Mouse (Mus musculus): Measurements from ENCODE around the gene Slc39a5. TPM values are rescaled to one million over a fixed set of nuclear protein-coding genes. Genes with fewer than 3 reads are reported as not detected.

Gene Slc39a5
- polyA plus RNA-seq, 1 experiment from 2014 or later = 0.52 TPM

- ATAC-seq (replicated peaks; ENCODE audit: insufficient number of reproducible peaks, low FRiP score, low TSS enrichment) = no peak
- WGBS (ENCODE audit: insufficient replicate concordance) = 15% methylated on average over 35 of the region's 35 CpGs
- H3K27ac ChIP-seq (ENCODE audit: low read depth, low read length) = peak overlapping the region; percentile 64; the same call in 1 of the 2 replicates
These were observed 7.8 kb upstream of the Slc39a5 start for GRCm38 (mm10) chr10:128408591-128409535.

GRCm38 (mm10) chr10:128403931-128404330, 2.9 kb upstream of the Slc39a5 start:
- peaks cover 6% of the 10 kb centered on the region for H3K4me1 ChIP-seq (ENCODE audit: control insufficient read depth, insufficient read depth, low read length)
- no peaks in the 10 kb centered on the region; the same call in 1 of the 2 replicates for H3K36me3 ChIP-seq (ENCODE audit: control insufficient read depth, insufficient read depth, low read length)
- no peak overlapping the region for H3K27ac ChIP-seq (ENCODE audit: low read depth, low read length)
- no peak overlapping the region for H3K4me2 ChIP-seq
- no peaks in the 10 kb centered on the region for H3K27me3 ChIP-seq (ENCODE audit: control insufficient read depth, insufficient read depth, low read length)
- H3K9me3 ChIP-seq (replicated peaks; ENCODE audit: control insufficient read depth, low read length) = no peaks in the 10 kb centered on the region
- WGBS (ENCODE audit: insufficient replicate concordance) = 82% methylated on average over 7 of the region's 7 CpGs
- no peak overlapping the region for H3K4me3 ChIP-seq (ENCODE audit: low read depth, low read length)
- no peak overlapping the region for H3K9ac ChIP-seq (ENCODE audit: low read depth, low read length)
- ATAC-seq (replicated peaks; ENCODE audit: insufficient number of reproducible peaks, low FRiP score, low TSS enrichment) = no peak

More at GRCm38 (mm10) chr10:128408591-128409535, 7.8 kb upstream of the Slc39a5 start:
- Histone ChIP-seq H3K9me3 (replicated peaks; ENCODE audit: control insufficient read depth, low read length) (no peaks in the 10 kb centered on the region), H3K9ac (ENCODE audit: low read depth, low read length) (peak overlapping the region; percentile 90), H3K4me1 (ENCODE audit: control insufficient read depth, insufficient read depth, low read length) (peaks cover 26% of the 10 kb centered on the region), H3K4me3 (ENCODE audit: low read depth, low read length) (peak overlapping the region; percentile 93), H3K27me3 (ENCODE audit: control insufficient read depth, insufficient read depth, low read length) (no peaks in the 10 kb centered on the region), H3K36me3 (ENCODE audit: control insufficient read depth, insufficient read depth, low read length) (no peaks in the 10 kb centered on the region; the same call in 1 of the 2 replicates), H3K4me2 (peak overlapping the region; percentile 98)

GRCm38 (mm10) chr10:128401638-128402037, 609 bp upstream of the Slc39a5 start:
- ATAC-seq (replicated peaks; ENCODE audit: insufficient number of reproducible peaks, low FRiP score, low TSS enrichment) = no peak
- 76% methylated on average over 9 of the region's 9 CpGs for WGBS (ENCODE audit: insufficient replicate concordance)
- Histone ChIP-seq H3K27ac (ENCODE audit: low read depth, low read length) (no peak overlapping the region), H3K4me3 (ENCODE audit: low read depth, low read length) (no peak overlapping the region), H3K9me3 (replicated peaks; ENCODE audit: control insufficient read depth, low read length) (no peaks in the 10 kb centered on the region), H3K27me3 (ENCODE audit: control insufficient read depth, insufficient read depth, low read length) (no peaks in the 10 kb centered on the region), H3K9ac (ENCODE audit: low read depth, low read length) (no peak overlapping the region), H3K4me1 (ENCODE audit: control insufficient read depth, insufficient read depth, low read length) (no peaks in the 10 kb centered on the region), H3K36me3 (ENCODE audit: control insufficient read depth, insufficient read depth, low read length) (no peaks in the 10 kb centered on the region; the same call in 1 of the 2 replicates), H3K4me2 (no peak overlapping the region)

- Histone ChIP-seq H3K4me3 (ENCODE audit: low read depth, low read length) (no peak overlapping the region), H3K4me2 (no peak overlapping the region), H3K4me1 (ENCODE audit: control insufficient read depth, insufficient read depth, low read length) (no peaks in the 10 kb centered on the region), H3K27me3 (ENCODE audit: control insufficient read depth, insufficient read depth, low read length) (no peaks in the 10 kb centered on the region), H3K9me3 (replicated peaks; ENCODE audit: control insufficient read depth, low read length) (no peaks in the 10 kb centered on the region), H3K9ac (ENCODE audit: low read depth, low read length) (no peak overlapping the region), H3K36me3 (ENCODE audit: control insufficient read depth, insufficient read depth, low read length) (no peaks in the 10 kb centered on the region), H3K27ac (ENCODE audit: low read depth, low read length) (no peak overlapping the region)
- WGBS (ENCODE audit: insufficient replicate concordance) = 27% methylated on average over 5 of the region's 5 CpGs
- ATAC-seq (replicated peaks; ENCODE audit: insufficient number of reproducible peaks, low FRiP score, low TSS enrichment) = no peak; the same call in 1 of the 2 replicates
These were observed 691 bp downstream of the Slc39a5 start for GRCm38 (mm10) chr10:128400338-128400737.

- H3K4me2 ChIP-seq = no peak overlapping the region
- no peaks in the 10 kb centered on the region for H3K27me3 ChIP-seq (ENCODE audit: control insufficient read depth, insufficient read depth, low read length)
- WGBS (ENCODE audit: insufficient replicate concordance) = 72% methylated on average over 7 of the region's 7 CpGs
- no peak overlapping the region for H3K27ac ChIP-seq (ENCODE audit: low read depth, low read length)
- no peaks in the 10 kb centered on the region for H3K9me3 ChIP-seq (replicated peaks; ENCODE audit: control insufficient read depth, low read length)
- no peak overlapping the region for H3K4me3 ChIP-seq (ENCODE audit: low read depth, low read length)
- no peak overlapping the region for H3K9ac ChIP-seq (ENCODE audit: low read depth, low read length)
- H3K36me3 ChIP-seq (ENCODE audit: control insufficient read depth, insufficient read depth, low read length) = peaks cover 4% of the 10 kb centered on the region; the same call in 1 of the 2 replicates
- ATAC-seq (replicated peaks; ENCODE audit: insufficient number of reproducible peaks, low FRiP score, low TSS enrichment) = no peak
- H3K4me1 ChIP-seq (ENCODE audit: control insufficient read depth, insufficient read depth, low read length) = no peaks in the 10 kb centered on the region
These were observed 3.6 kb downstream of the Slc39a5 start for GRCm38 (mm10) chr10:128397466-128397865.

- H3K4me1 ChIP-seq (ENCODE audit: control insufficient read depth, insufficient read depth, low read length) = no peaks in the 10 kb centered on the region
- no peak overlapping the region for H3K4me3 ChIP-seq (ENCODE audit: low read depth, low read length)
- no peaks in the 10 kb centered on the region for H3K9me3 ChIP-seq (replicated peaks; ENCODE audit: control insufficient read depth, low read length)
- WGBS (ENCODE audit: insufficient replicate concordance) = 59% methylated on average over 10 of the region's 10 CpGs
- no peak for ATAC-seq (replicated peaks; ENCODE audit: insufficient number of reproducible peaks, low FRiP score, low TSS enrichment)
- H3K9ac ChIP-seq (ENCODE audit: low read depth, low read length) = no peak overlapping the region
- H3K4me2 ChIP-seq = no peak overlapping the region
- H3K36me3 ChIP-seq (ENCODE audit: control insufficient read depth, insufficient read depth, low read length) = peaks cover 5% of the 10 kb centered on the region
- no peaks in the 10 kb centered on the region for H3K27me3 ChIP-seq (ENCODE audit: control insufficient read depth, insufficient read depth, low read length)
- H3K27ac ChIP-seq (ENCODE audit: low read depth, low read length) = no peak overlapping the region
These were observed 4.2 kb downstream of the Slc39a5 start for GRCm38 (mm10) chr10:128396716-128397264.

- H3K4me1 ChIP-seq (ENCODE audit: control insufficient read depth, insufficient read depth, low read length) = no peaks in the 10 kb centered on the region
- H3K4me2 ChIP-seq = no peak overlapping the region
- no peak overlapping the region for H3K9ac ChIP-seq (ENCODE audit: low read depth, low read length)
- ATAC-seq (replicated peaks; ENCODE audit: insufficient number of reproducible peaks, low FRiP score, low TSS enrichment) = no peak
- peaks cover 11% of the 10 kb centered on the region for H3K36me3 ChIP-seq (ENCODE audit: control insufficient read depth, insufficient read depth, low read length)
- no peak overlapping the region for H3K4me3 ChIP-seq (ENCODE audit: low read depth, low read length)
- H3K27ac ChIP-seq (ENCODE audit: low read depth, low read length) = no peak overlapping the region
- no peaks in the 10 kb centered on the region for H3K9me3 ChIP-seq (replicated peaks; ENCODE audit: control insufficient read depth, low read length)
- H3K27me3 ChIP-seq (ENCODE audit: control insufficient read depth, insufficient read depth, low read length) = no peaks in the 10 kb centered on the region
- WGBS (ENCODE audit: insufficient replicate concordance) = 55% methylated on average over 11 of the region's 11 CpGs
These were observed 4.9 kb downstream of the Slc39a5 start for GRCm38 (mm10) chr10:128396017-128396673.

- no peaks in the 10 kb centered on the region for H3K27me3 ChIP-seq (ENCODE audit: control insufficient read depth, insufficient read depth, low read length)
- H3K4me1 ChIP-seq (ENCODE audit: control insufficient read depth, insufficient read depth, low read length) = peaks cover 2% of the 10 kb centered on the region; the same call in 1 of the 2 replicates
- no peak for ATAC-seq (replicated peaks; ENCODE audit: insufficient number of reproducible peaks, low FRiP score, low TSS enrichment)
- no peak overlapping the region for H3K27ac ChIP-seq (ENCODE audit: low read depth, low read length)
- peaks cover 50% of the 10 kb centered on the region for H3K36me3 ChIP-seq (ENCODE audit: control insufficient read depth, insufficient read depth, low read length)
- H3K4me3 ChIP-seq (ENCODE audit: low read depth, low read length) = no peak overlapping the region
- no peaks in the 10 kb centered on the region for H3K9me3 ChIP-seq (replicated peaks; ENCODE audit: control insufficient read depth, low read length)
- 55% methylated on average over 6 of the region's 6 CpGs for WGBS (ENCODE audit: insufficient replicate concordance)
- H3K9ac ChIP-seq (ENCODE audit: low read depth, low read length) = 0 out of 2 replicates have a peak overlapping the region, but pooled peaks have one; percentile 10
- no peak overlapping the region for H3K4me2 ChIP-seq
These were observed 9.2 kb downstream of the Slc39a5 start for GRCm38 (mm10) chr10:128391850-128392249.
